Mouse (Mus musculus) MEL (cell line): ENCODE results near the gene Rhcg. TPM values are rescaled to one million over a fixed set of nuclear protein-coding genes. Genes with fewer than 3 reads are reported as not detected.

Source experiments
- DNase-seq: peaks from one replicate; pipeline ENCODE4 v3.0.0; 2011; ENCODE audit warnings: low read depth, low spot score
- H3K27ac ChIP-seq: 2 replicates; pipeline ENCODE4 v1.5.1; 2012; ENCODE audit warnings: low read depth, mild to moderate bottlenecking, control low read depth, low read length, moderate library complexity; ENCODE audit not compliant: control insufficient read depth
- H3K27me3 ChIP-seq, 2 experiments: fragments of 150-350 bp in 1 of 2; sonication (generic) in 1 of 2; 2 replicates each; pipeline ENCODE4 v1.6.1; 2012; ENCODE audit warnings: low read length in 2 of 2, mild to moderate bottlenecking in 2 of 2, improper control_type of control experiment in 1 of 2, moderate library complexity in 1 of 2; ENCODE audit not compliant: insufficient read depth in 2 of 2, control insufficient read depth in 1 of 2
- H3K36me3 ChIP-seq, 2 experiments: 2 replicates each; pipeline ENCODE4 v1.6.1; 2012 to 2014; ENCODE audit warnings: low read length in 2 of 2, improper control_type of control experiment in 1 of 2, inconsistent platforms in 1 of 2, mild to moderate bottlenecking in 1 of 2; ENCODE audit not compliant: insufficient read depth in 2 of 2, control insufficient read depth in 1 of 2
- H3K4me1 ChIP-seq, 2 experiments: fragments of 150-350 bp in 1 of 2; sonication (generic) in 1 of 2; 2 replicates each; pipeline ENCODE4 v1.6.1; 2012; ENCODE audit warnings: low read length in 2 of 2, improper control_type of control experiment in 1 of 2, mild to moderate bottlenecking in 1 of 2; ENCODE audit not compliant: insufficient read depth in 2 of 2, control insufficient read depth in 1 of 2
- H3K4me3 ChIP-seq, 2 experiments: fragments of 150-350 bp in 1 of 2; sonication (generic) in 1 of 2; 2 replicates each; pipeline ENCODE4 v1.5.1; 2012; ENCODE audit warnings: low read depth in 2 of 2, low read length in 2 of 2, mild to moderate bottlenecking in 2 of 2, moderate library complexity in 2 of 2, control low read depth in 1 of 2, improper control_type of control experiment in 1 of 2; ENCODE audit not compliant: control insufficient read depth in 1 of 2, insufficient read depth in 1 of 2
- H3K79me2 ChIP-seq: 2 replicates; pipeline ENCODE4 v1.6.1; 2012; ENCODE audit warnings: mild to moderate bottlenecking, low read length, moderate library complexity; ENCODE audit not compliant: control insufficient read depth, poor library complexity, insufficient read depth
- H3K9ac ChIP-seq: 2 replicates; pipeline ENCODE4 v1.6.1; 2012; ENCODE audit warnings: low read depth, mild to moderate bottlenecking, control low read depth, low read length, moderate library complexity; ENCODE audit not compliant: control insufficient read depth, poor library complexity, severe bottlenecking
- H3K9me3 ChIP-seq: fragments of 150-350 bp; sonication (generic); replicated peaks from 2 replicates; pipeline ENCODE4 v1.6.1; 2012; ENCODE audit warnings: mild to moderate bottlenecking, low read length, improper control_type of control experiment, moderate library complexity; ENCODE audit not compliant: insufficient read depth
- CHD1 ChIP-seq: IDR thresholded peaks from 2 replicates; pipeline ENCODE4 v1.6.1; 2012; ENCODE audit warnings: low read depth, mild to moderate bottlenecking, inconsistent platforms, low read length, improper control_type of control experiment
- CTCF ChIP-seq, 3 experiments: IDR thresholded peaks in 2 of 3; conservative IDR thresholded peaks in 1 of 3; 2 replicates each; pipeline ENCODE4 v1.5.1; 2011 to 2012; ENCODE audit warnings: low read length in 3 of 3, low read depth in 2 of 3, mild to moderate bottlenecking in 2 of 3, improper control_type of control experiment in 1 of 3, inconsistent platforms in 1 of 3, mixed read lengths in 1 of 3, moderate library complexity in 1 of 3; ENCODE audit not compliant: control insufficient read depth in 1 of 3, insufficient read depth in 1 of 3, poor library complexity in 1 of 3, severe bottlenecking in 1 of 3
- E2F4 ChIP-seq: IDR thresholded peaks from 2 replicates; pipeline ENCODE4 v1.6.1; 2011; ENCODE audit warnings: low read depth, low read length, improper control_type of control experiment, borderline replicate concordance
- ETS1 ChIP-seq: IDR thresholded peaks from 2 replicates; pipeline ENCODE4 v1.6.1; 2012; ENCODE audit warnings: low read depth, mild to moderate bottlenecking, inconsistent platforms, low read length, improper control_type of control experiment, moderate library complexity
- MAFK ChIP-seq: IDR thresholded peaks from 2 replicates; pipeline ENCODE4 v1.6.1; 2011; ENCODE audit warnings: low read depth, mild to moderate bottlenecking, low read length, improper control_type of control experiment, borderline replicate concordance
- MAZ ChIP-seq: IDR thresholded peaks from 2 replicates; pipeline ENCODE4 v1.6.1; 2012; ENCODE audit warnings: low read depth, mild to moderate bottlenecking, inconsistent platforms, low read length, improper control_type of control experiment
- MYC ChIP-seq: IDR thresholded peaks from 2 replicates; pipeline ENCODE4 v1.6.1; 2011; ENCODE audit warnings: low read depth, mild to moderate bottlenecking, low read length, improper control_type of control experiment, moderate library complexity
- POLR2AphosphoS2 ChIP-seq: IDR thresholded peaks from 2 replicates; pipeline ENCODE4 v1.6.1; 2011; ENCODE audit warnings: low read length, improper control_type of control experiment
- POLR2AphosphoS5 ChIP-seq: IDR thresholded peaks from 2 replicates; pipeline ENCODE4 v1.6.1; 2012; ENCODE audit warnings: low read depth, borderline replicate concordance, mild to moderate bottlenecking, inconsistent platforms, low read length, moderate library complexity, mixed read lengths
- RCOR1 ChIP-seq: IDR thresholded peaks from 2 replicates; pipeline ENCODE4 v1.6.1; 2012; ENCODE audit warnings: low read depth, mild to moderate bottlenecking, inconsistent platforms, low read length, improper control_type of control experiment
- SMC3 ChIP-seq: IDR thresholded peaks from 2 replicates; pipeline ENCODE4 v1.6.1; 2011; ENCODE audit warnings: low read depth, low read length, improper control_type of control experiment
- TAL1 ChIP-seq: IDR thresholded peaks from 2 replicates; pipeline ENCODE4 v1.6.1; 2012; ENCODE audit warnings: mild to moderate bottlenecking, inconsistent platforms, low read length, moderate library complexity, mixed read lengths
- TBP ChIP-seq: IDR thresholded peaks from 2 replicates; pipeline ENCODE4 v1.8.0; 2011; ENCODE audit warnings: low read depth, low read length, improper control_type of control experiment
- UBTF ChIP-seq: IDR thresholded peaks from 2 replicates; pipeline ENCODE4 v1.6.1; 2012; ENCODE audit warnings: low read depth, mild to moderate bottlenecking, inconsistent platforms, low read length, improper control_type of control experiment, moderate library complexity, borderline replicate concordance; ENCODE audit not compliant: insufficient read depth
- USF2 ChIP-seq, 2 experiments: IDR thresholded peaks; 2 replicates each; pipeline ENCODE4 v1.6.1; 2011 to 2012; ENCODE audit warnings: improper control_type of control experiment in 2 of 2, low read length in 2 of 2, borderline replicate concordance in 1 of 2, inconsistent platforms in 1 of 2, low read depth in 1 of 2, mild to moderate bottlenecking in 1 of 2; ENCODE audit not compliant: insufficient read depth in 1 of 2
- ZKSCAN1 ChIP-seq: IDR thresholded peaks from 2 replicates; pipeline ENCODE4 v1.6.1; 2012; ENCODE audit warnings: low read depth, mild to moderate bottlenecking, inconsistent platforms, low read length, improper control_type of control experiment, moderate library complexity
- polyA plus RNA-seq, 2 experiments: library from polyadenylated mRNA; stranded (reverse) in 1 of 2; unstranded in 1 of 2; fragments of >175 nt in 1 of 2; fragments of >200 nt in 1 of 2; gene quantifications; 2 replicates each; pipeline versions ENCODE4 v1.2.1 to v1.2.4; 2012; ENCODE audit warnings: low replicate concordance in 2 of 2, low read depth in 1 of 2; ENCODE audit not compliant: insufficient read length in 2 of 2, insufficient read depth in 1 of 2, missing spikeins in 1 of 2
- total RNA-seq: library from RNA; depleted of rRNA; stranded (reverse); fragments of 300-350 nt; gene quantifications from 2 replicates; pipeline ENCODE4 v1.2.3, GENCODE M21; 2012; rRNA removed

Rhcg gene
- total RNA-seq (not detected in 2 replicates), polyA plus RNA-seq (not detected)

- no peaks in the 10 kb centered on the region for H3K79me2 ChIP-seq
- peaks cover 0 to 9% of the 10 kb centered on the region in 2 experiments; a peak in 3 of 4 replicates for H3K27me3 ChIP-seq
- H3K9me3 ChIP-seq: no peaks in the 10 kb centered on the region
- no peak for TF ChIP-seq USF2 (IDR thresholded peaks at IDR 0.05; ENCODE audit: borderline replicate concordance in 1 of 2, insufficient read depth in 1 of 2, low read depth in 1 of 2, low read length in 2 of 2)
- TF ChIP-seq ZKSCAN1: no peak
- TF ChIP-seq POLR2AphosphoS2: no peak
- no peak for TF ChIP-seq RCOR1
- TF ChIP-seq E2F4: no peak
- TF ChIP-seq MYC: no peak
- no peak for TF ChIP-seq MAZ
- no peak for TF ChIP-seq CTCF (IDR thresholded peaks at IDR 0.05 in 2 of 3, conservative IDR thresholded peaks at IDR 0.05 in 1 of 3; ENCODE audit: control insufficient read depth in 1 of 3, insufficient read depth in 1 of 3, low read depth in 2 of 3, low read length in 3 of 3, poor library complexity in 1 of 3, severe bottlenecking in 1 of 3)
- TF ChIP-seq MAFK: no peak
- TF ChIP-seq SMC3: no peak
- no peak for TF ChIP-seq TAL1
- TF ChIP-seq POLR2AphosphoS5: no peak
- no peak for TF ChIP-seq UBTF
- no peak for TF ChIP-seq TBP
- TF ChIP-seq CHD1: no peak
- H3K9ac ChIP-seq: no peak within 1 kb of the TSS
- DNase-seq: no peak
- H3K4me3 ChIP-seq: no peak within 1 kb of the TSS
- H3K27ac ChIP-seq: no peak within 1 kb of the TSS
- no peaks in the 10 kb centered on the region for H3K36me3 ChIP-seq
- no peaks in the 10 kb centered on the region for H3K4me1 ChIP-seq
These were observed at the start of gene Rhcg for GRCm38 (mm10) chr7:79617418-79617817. TSS of gene Rhcg (minus strand) at chr7:79617657.

DNA sequence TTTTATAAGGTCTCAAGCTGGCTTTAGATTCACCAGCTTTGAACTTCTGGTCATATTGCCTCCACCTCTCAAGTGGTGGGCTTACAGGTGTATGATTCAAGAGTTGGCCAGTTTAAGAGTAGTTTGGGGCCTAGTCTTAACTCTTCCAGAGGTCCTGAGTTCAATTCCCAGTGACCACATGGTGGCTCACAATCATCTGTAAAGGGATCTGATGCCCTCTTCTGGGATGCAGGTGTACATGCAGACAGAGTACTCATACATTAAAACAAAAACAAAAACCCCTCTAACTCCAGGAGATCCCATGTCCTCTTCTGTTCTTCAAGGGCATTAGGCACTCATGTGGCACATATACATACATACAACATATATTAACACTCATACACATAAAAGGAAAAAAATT, 49.2 kb upstream of the Rhcg start:
- no peak overlapping the region for H3K4me3 ChIP-seq
- peaks cover 14 to 36% of the 10 kb centered on the region in 2 experiments for H3K36me3 ChIP-seq
- peak in 2 of 3 experiments; percentile 14 to 39; a peak in 2 of 6 replicates for TF ChIP-seq CTCF (IDR thresholded peaks at IDR 0.05 in 2 of 3, conservative IDR thresholded peaks at IDR 0.05 in 1 of 3; ENCODE audit: control insufficient read depth in 1 of 3, insufficient read depth in 1 of 3, low read depth in 2 of 3, low read length in 3 of 3, poor library complexity in 1 of 3, severe bottlenecking in 1 of 3)
- TF ChIP-seq ETS1: no peak
- TF ChIP-seq, all 39 proteins: peak for 1
- peak; percentile 11 for DNase-seq
- peaks cover 2 to 12% of the 10 kb centered on the region in 2 experiments; a peak in 3 of 4 replicates for H3K4me1 ChIP-seq
- no peaks in the 10 kb centered on the region for H3K9me3 ChIP-seq
- H3K27ac ChIP-seq: no peak overlapping the region
- H3K27me3 ChIP-seq: no peaks in the 10 kb centered on the region
- peaks cover 22% of the 10 kb centered on the region for H3K79me2 ChIP-seq
- no peak overlapping the region for H3K9ac ChIP-seq
